Mouse (Mus musculus) neural tube, embryonic 11.5 days (tissue): ENCODE data around the gene Dennd6b. TPM values are rescaled to one million over a fixed set of nuclear protein-coding genes. Genes with fewer than 3 reads are reported as not detected.

ENCODE experiments used
- ATAC-seq: fragments of 200-750 bp; cut with Nextera tagmentation; 2 replicates; pipeline ENCODE4 v1.8.0; 2017; ENCODE audit warnings: moderate number of reproducible peaks, mild to moderate bottlenecking, moderate TSS enrichment, moderate library complexity; ENCODE audit not compliant: insufficient read depth, low FRiP score, low TSS enrichment
- DNase-seq: peaks from one replicate; pipeline ENCODE4 v3.0.0-alpha.2; 2015; ENCODE audit warnings: low spot score
- H3K27ac ChIP-seq: fragments of 300-500 bp; sonication (generic); 2 replicates; pipeline ENCODE4 v1.5.1; 2014; ENCODE audit warnings: low read depth, mild to moderate bottlenecking, low read length
- H3K27me3 ChIP-seq: fragments of 300-500 bp; sonication (generic); 2 replicates; pipeline ENCODE4 v1.6.1; 2014; ENCODE audit warnings: mild to moderate bottlenecking, low read length, mixed read lengths; ENCODE audit not compliant: control insufficient read depth, insufficient read depth
- H3K36me3 ChIP-seq: fragments of 300-500 bp; sonication (generic); 2 replicates; pipeline ENCODE4 v1.6.1; 2014; ENCODE audit warnings: mild to moderate bottlenecking, low read length, moderate library complexity, mixed read lengths; ENCODE audit not compliant: control insufficient read depth, insufficient read depth
- H3K4me1 ChIP-seq: fragments of 300-500 bp; sonication (generic); 2 replicates; pipeline ENCODE4 v1.6.1; 2014; ENCODE audit warnings: low read length, mixed read lengths; ENCODE audit not compliant: control insufficient read depth, insufficient read depth
- H3K4me2 ChIP-seq: fragments of 300-500 bp; sonication (generic); 2 replicates; pipeline ENCODE4 v1.6.1; 2014; ENCODE audit warnings: low read depth, mild to moderate bottlenecking, moderate library complexity
- H3K4me3 ChIP-seq: fragments of 300-500 bp; sonication (generic); 2 replicates; pipeline ENCODE4 v1.5.1; 2014; ENCODE audit warnings: low read depth, low read length
- H3K9ac ChIP-seq: fragments of 300-500 bp; sonication (generic); 2 replicates; pipeline ENCODE4 v1.6.1; 2014; ENCODE audit warnings: mild to moderate bottlenecking, low read length
- H3K9me3 ChIP-seq: fragments of 300-500 bp; sonication (generic); 2 replicates; pipeline ENCODE4 v1.6.1; 2016; ENCODE audit warnings: low read length; ENCODE audit not compliant: control insufficient read depth
- WGBS: fragments of 180-500 bp; shearing (Covaris S2); extraction: QIAGEN DNeasy Blood & Tissue Kit; methylation state at CpG from one replicate; pipeline ENCODE4 v1.1.7; 2014; 5-methylcytosine and 5-hydroxymethylcytosine counted together
- polyA plus RNA-seq: library from polyadenylated mRNA; unstranded; fragments of >200 nt; fragmentation: Nextera tagmentation; extraction: Ambion mirVana; gene quantifications from 2 replicates; pipeline ENCODE4 v1.2.1, GENCODE M21; 2014

The Dennd6b gene
- polyA plus RNA-seq: 30.5 and 33.6 TPM in 2 replicates

DNA sequence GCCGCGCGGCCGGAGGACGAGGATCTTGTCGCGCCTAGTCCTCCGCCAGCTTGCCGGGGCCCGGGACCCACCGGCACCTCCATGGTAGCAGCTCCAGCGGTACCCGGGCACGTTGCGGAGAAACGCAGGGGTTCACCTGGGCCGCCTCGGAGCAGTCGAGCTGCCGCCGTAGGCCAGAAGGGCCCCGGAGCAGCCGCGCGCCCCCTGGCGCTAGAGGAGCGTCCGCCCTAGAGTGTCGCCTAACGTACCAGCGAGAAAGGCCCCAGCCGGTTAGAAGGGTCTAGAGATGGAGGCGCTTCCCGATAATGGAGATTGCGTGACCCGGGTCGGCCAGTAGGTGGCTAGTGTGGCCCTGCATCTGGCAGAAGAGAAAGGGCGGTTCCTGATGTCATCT is at the start of gene Dennd6b:
Dennd6b (minus strand) TSS at position 184 of the 394 bp plus-strand sequence.
- Histone ChIP-seq H3K4me1 (peaks cover 6% of the 10 kb centered on the region), H3K36me3 (no peaks in the 10 kb centered on the region), H3K9ac (peak within 1 kb of the TSS; percentile 94), H3K9me3 (no peaks in the 10 kb centered on the region), H3K4me3 (peak within 1 kb of the TSS; percentile 86), H3K4me2 (peak within 1 kb of the TSS; percentile 51), H3K27me3 (no peaks in the 10 kb centered on the region), H3K27ac (peak within 1 kb of the TSS; percentile 94)
- ATAC-seq: peak; percentile 96
- peak; percentile 97 for DNase-seq
- 0% methylated on average over 38 of the region's 38 CpGs for WGBS

DNA sequence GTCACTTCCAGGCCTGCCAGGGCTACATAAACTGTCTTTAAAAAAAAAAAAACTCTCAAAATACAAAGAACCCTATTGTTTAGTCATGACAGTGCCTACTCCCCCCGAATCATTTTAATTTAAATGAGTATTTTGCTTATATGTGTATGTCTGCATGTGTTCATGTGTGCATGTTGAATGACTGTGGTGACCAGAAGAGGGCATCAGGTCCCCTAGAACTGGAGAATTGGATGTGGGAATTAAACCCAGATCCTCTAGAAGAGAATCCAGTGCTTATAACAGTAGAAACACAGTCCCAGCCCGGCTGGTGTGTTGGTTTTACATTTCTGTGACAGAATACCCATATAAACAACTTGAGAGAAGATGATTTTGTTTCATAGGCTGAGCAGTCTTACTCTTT is 44.7 kb upstream of the Dennd6b start:
- no peak for ATAC-seq
- no peak overlapping the region for H3K9ac ChIP-seq
- 69% methylated on average over 2 of the region's 2 CpGs for WGBS
- no peak overlapping the region for H3K27ac ChIP-seq
- no peaks in the 10 kb centered on the region for H3K4me1 ChIP-seq
- H3K4me2 ChIP-seq: no peak overlapping the region
- H3K27me3 ChIP-seq: no peaks in the 10 kb centered on the region
- H3K4me3 ChIP-seq: no peak overlapping the region
- no peaks in the 10 kb centered on the region for H3K9me3 ChIP-seq
- no peak for DNase-seq
- H3K36me3 ChIP-seq: peaks cover 2% of the 10 kb centered on the region; the same call in 1 of the 2 replicates

DNA sequence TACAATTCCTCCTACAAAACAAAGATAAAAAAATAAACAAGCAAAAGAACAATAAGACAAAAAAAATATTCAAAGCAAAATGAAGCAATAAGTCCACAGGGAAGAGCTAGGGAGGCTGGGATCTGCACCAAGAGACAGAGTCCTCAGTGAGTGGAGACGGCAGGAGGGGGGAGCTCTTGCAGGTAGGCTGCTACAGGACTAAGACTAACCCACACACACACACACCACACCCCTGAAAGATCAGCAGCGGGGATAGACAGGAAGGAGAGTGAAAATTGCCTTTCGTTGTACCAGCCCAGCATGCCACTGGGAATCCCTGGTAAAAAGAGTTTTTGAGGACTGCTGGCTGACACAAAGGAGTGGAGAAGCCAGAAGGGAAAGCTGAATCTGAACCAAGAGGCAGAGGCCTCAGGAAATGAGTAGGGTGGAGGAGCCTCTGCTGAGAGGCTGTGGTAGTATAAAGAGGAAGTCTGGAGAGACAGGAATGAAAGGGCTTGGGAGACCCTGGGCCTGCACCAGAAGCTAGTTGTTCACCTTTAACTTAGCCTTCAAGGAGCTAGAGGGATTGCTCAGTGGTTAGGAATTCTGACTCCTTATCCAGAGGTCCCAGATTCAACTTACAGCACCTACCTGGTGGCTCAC is 43.6 kb upstream of the Dennd6b start:
- no peak for ATAC-seq
- H3K9ac ChIP-seq: no peak overlapping the region
- H3K9me3 ChIP-seq: no peaks in the 10 kb centered on the region
- WGBS: 67% methylated on average over 3 of the region's 3 CpGs
- H3K27ac ChIP-seq: no peak overlapping the region
- DNase-seq: no peak
- peaks cover 2% of the 10 kb centered on the region; the same call in 1 of the 2 replicates for H3K36me3 ChIP-seq
- H3K4me2 ChIP-seq: no peak overlapping the region
- no peaks in the 10 kb centered on the region for H3K4me1 ChIP-seq
- H3K4me3 ChIP-seq: no peak overlapping the region
- no peaks in the 10 kb centered on the region for H3K27me3 ChIP-seq

DNA sequence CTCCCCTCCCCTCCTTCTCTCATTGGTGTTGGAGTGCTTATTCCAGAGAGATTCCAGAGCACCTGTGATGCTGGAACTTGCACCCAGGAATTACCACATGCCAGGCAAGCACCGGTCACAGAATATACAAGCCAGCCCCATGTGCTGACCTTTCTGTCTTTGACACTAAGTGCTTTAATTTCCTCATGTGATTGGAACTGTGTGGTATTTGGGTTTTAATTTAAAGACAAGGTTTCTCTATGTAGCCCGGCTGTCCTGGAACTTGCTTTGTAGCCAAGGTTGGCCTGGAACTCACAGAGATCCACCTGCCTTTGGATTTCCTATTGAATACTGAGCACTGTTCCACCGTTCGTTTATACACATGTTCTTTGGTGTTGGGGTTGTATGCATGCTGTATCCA is 37.8 kb upstream of the Dennd6b start:
- Histone ChIP-seq H3K9me3 (no peaks in the 10 kb centered on the region), H3K4me2 (no peak overlapping the region), H3K9ac (no peak overlapping the region), H3K4me1 (no peaks in the 10 kb centered on the region), H3K4me3 (no peak overlapping the region), H3K27me3 (no peaks in the 10 kb centered on the region), H3K27ac (no peak overlapping the region), H3K36me3 (no peaks in the 10 kb centered on the region)
- WGBS: 85% methylated on average over 4 of the region's 4 CpGs
- ATAC-seq: no peak
- no peak for DNase-seq

DNA sequence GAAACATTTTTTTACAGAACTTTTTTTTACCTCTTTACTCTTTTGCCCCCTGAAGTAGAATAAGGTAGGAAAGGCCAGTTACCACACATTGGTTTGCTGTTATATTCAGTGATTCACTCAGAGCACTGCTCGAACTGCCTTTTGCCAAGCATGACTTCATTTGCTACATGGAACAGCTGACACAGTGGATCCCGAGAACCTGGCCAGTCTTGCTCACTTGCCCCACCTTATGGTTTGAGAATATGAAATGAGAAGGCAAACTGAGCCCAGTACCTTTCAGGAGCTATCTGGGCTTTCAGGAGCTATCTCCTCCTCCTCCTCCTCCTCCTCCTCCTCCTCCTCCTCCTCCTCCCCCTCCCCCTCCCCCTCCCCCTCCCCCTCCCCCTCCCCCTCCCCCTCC is 37.3 kb upstream of the Dennd6b start:
- Histone ChIP-seq H3K27me3 (no peaks in the 10 kb centered on the region), H3K27ac (no peak overlapping the region), H3K4me2 (no peak overlapping the region), H3K4me3 (no peak overlapping the region), H3K9ac (no peak overlapping the region), H3K9me3 (no peaks in the 10 kb centered on the region), H3K36me3 (no peaks in the 10 kb centered on the region), H3K4me1 (no peaks in the 10 kb centered on the region)
- ATAC-seq: no peak
- WGBS: 62% methylated on average over 2 of the region's 2 CpGs
- no peak for DNase-seq

DNA sequence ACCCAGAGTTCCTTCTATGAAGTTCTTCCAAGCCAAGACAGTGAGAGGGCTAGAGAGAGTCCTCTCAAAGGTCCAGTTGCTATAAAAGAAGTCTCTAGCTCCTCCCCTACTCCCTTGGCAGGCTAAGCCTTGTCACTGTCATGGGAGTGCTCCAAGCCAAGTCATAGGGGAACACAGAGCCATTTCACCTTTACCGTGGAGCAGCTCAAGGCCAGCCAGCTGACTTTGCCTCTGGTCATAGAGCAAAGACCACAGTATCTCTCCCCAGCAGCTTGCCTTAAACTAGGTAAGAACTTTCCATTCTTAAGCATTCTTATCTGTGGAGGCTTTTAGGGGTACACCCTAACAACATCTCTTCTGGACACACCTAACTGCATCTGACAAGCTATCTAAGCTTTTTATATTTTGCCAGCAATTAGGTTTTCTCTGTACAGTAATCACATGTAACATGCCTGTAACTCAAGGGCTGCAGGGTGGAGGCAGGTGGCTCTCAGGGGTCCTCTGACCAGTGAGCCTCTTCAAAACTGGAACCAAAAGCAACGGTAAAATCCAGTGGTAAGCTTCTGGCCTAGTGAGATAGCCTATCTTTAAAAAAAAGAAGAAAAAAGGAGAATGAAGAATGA is 19.4 kb upstream of the Dennd6b start:
- ATAC-seq (no peak), DNase-seq (no peak)
- H3K4me2 ChIP-seq: no peak overlapping the region
- WGBS: 82% methylated on average over 2 of the region's 2 CpGs
- peaks cover 6% of the 10 kb centered on the region for H3K36me3 ChIP-seq
- no peak overlapping the region for H3K9ac ChIP-seq
- H3K4me1 ChIP-seq: peaks cover 6% of the 10 kb centered on the region; the same call in 1 of the 2 replicates
- no peak overlapping the region for H3K27ac ChIP-seq
- H3K4me3 ChIP-seq: no peak overlapping the region
- no peaks in the 10 kb centered on the region for H3K27me3 ChIP-seq
- no peaks in the 10 kb centered on the region for H3K9me3 ChIP-seq

DNA sequence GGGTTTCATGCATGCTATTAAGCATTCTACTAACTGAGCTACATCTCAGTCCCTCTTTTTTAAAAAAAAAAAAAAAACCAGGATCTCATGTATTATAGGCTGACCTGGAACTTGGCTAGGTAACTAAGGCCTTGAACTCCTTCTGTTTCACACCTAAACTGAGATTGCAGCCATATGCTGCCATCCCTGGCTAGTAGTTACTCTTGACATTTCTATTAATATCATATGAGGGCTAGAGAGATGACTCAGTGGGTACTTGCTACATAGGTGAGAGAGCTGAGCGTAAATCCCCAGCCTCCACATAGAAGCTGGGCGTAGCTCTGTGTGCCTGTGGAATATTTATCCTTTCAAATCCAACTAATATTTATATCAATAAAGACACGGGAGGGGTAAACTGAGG is 18.7 kb upstream of the Dennd6b start:
- Histone ChIP-seq H3K36me3 (peaks cover 6% of the 10 kb centered on the region), H3K4me2 (no peak overlapping the region), H3K9me3 (no peaks in the 10 kb centered on the region), H3K4me3 (no peak overlapping the region), H3K9ac (no peak overlapping the region), H3K4me1 (peaks cover 6% of the 10 kb centered on the region; the same call in 1 of the 2 replicates), H3K27ac (no peak overlapping the region), H3K27me3 (no peaks in the 10 kb centered on the region)
- no peak for DNase-seq
- no peak for ATAC-seq
- 94% methylated on average over 3 of the region's 3 CpGs for WGBS

DNA sequence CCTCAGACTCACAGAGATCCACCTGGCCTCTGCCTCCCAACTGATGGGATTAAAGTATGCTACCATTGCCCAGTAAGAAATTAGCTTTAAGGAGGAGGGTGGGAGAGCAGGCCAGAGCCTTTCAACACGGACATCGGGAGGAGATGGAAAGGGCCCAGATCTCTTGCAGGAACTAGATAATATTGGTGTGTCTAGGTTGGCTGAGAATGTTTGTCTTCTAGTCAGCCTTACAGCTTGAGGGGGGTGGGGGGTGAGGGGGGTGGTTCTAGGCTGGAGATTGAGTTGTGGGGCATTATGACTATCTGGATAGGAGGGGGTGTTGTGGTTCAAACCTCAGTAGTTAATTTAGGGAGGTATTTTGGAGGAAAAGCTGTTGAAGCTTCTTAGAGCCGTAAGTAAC is 17.2 kb upstream of the Dennd6b start:
- DNase-seq: no peak
- 96% methylated on average over 3 of the region's 3 CpGs for WGBS

DNA sequence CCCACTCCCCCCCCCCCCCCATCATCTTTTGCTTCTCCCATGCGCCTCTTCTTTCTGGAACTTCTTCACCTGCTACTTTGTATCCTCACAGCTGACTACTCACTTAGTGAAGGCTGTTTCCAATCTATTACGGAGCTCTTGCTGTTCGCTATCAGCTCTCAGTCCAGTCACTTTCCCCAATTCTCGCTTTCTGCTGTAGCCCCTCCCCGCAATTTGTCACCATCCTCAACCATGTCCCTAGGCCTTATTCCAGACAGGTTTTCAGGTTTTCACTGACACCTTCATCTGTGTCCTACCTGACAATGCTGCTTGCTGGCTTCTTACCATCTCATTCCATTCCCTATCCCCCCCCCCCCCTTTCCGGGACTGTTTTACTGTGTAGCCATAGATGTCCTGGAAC is 16.2 kb upstream of the Dennd6b start:
- no peaks in the 10 kb centered on the region for H3K27me3 ChIP-seq
- no peak for DNase-seq
- H3K9ac ChIP-seq: peak overlapping the region; percentile 98
- H3K9me3 ChIP-seq: no peaks in the 10 kb centered on the region
- peaks cover 6% of the 10 kb centered on the region; the same call in 1 of the 2 replicates for H3K4me1 ChIP-seq
- H3K27ac ChIP-seq: no peak overlapping the region
- WGBS: 50% methylated on average over 6 of the region's 6 CpGs
- H3K4me2 ChIP-seq: peak overlapping the region; percentile 81
- peaks cover 6% of the 10 kb centered on the region for H3K36me3 ChIP-seq
- ATAC-seq: no peak
- peak overlapping the region; percentile 95 for H3K4me3 ChIP-seq

More for the DNA sequence above, 17.2 kb upstream of the Dennd6b start:
- H3K9ac ChIP-seq: no peak overlapping the region
- H3K4me1 ChIP-seq: peaks cover 6% of the 10 kb centered on the region; the same call in 1 of the 2 replicates
- ATAC-seq: no peak
- no peak overlapping the region for H3K27ac ChIP-seq
- H3K4me2 ChIP-seq: no peak overlapping the region
- H3K27me3 ChIP-seq: no peaks in the 10 kb centered on the region
- peaks cover 6% of the 10 kb centered on the region for H3K36me3 ChIP-seq
- no peak overlapping the region for H3K4me3 ChIP-seq
- no peaks in the 10 kb centered on the region for H3K9me3 ChIP-seq
